Mouse (Mus musculus) T-helper 2 cell (primary cell): ENCODE data around the gene Sptlc2.

ENCODE experiments used
- in situ Hi-C: fragments of 300-600 bp; cut with MboI, MseI; formaldehyde crosslinking; loops from one replicate; pipeline ENCODE4 v1.15.1; 2025; ENCODE audit warnings: high pct_unique_total_duplicates

Gene Sptlc2

DNA sequence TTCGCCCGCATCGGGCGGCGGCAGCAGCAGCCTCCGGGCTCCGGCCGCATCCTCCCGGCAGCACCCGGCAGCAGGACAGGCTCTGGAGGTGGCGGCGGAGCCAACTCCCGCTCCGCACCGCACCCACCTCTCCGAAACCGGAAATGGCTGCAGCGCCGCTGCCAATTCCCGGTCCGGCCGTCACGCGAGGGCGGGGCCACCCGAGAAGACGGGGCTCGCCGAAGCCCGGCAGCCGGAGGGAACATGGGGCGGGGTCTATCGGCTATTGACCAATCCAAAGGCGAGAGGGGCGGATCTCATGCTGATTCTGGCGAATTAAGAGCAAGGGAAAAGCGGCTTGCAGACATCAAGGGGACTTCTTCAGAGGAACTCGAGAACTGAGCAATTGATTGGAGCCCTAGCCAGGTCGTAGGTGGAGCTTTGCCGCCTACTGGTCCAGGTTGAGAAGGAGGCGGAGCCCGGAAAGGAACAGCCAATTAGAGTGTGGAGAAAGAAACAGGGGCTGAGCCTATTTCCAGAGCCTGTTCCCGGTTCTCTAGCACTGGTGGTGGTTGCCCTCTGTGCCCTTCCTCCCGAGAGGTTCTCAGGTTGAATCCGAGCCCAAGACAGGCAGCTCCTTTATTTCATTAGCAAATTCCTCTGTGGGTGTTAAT lies at the start of gene Sptlc2:
TSS of gene Sptlc2 (minus strand) at position 234 of the 653 bp plus-strand sequence.
- in situ Hi-C loops, result no loop called here

DNA sequence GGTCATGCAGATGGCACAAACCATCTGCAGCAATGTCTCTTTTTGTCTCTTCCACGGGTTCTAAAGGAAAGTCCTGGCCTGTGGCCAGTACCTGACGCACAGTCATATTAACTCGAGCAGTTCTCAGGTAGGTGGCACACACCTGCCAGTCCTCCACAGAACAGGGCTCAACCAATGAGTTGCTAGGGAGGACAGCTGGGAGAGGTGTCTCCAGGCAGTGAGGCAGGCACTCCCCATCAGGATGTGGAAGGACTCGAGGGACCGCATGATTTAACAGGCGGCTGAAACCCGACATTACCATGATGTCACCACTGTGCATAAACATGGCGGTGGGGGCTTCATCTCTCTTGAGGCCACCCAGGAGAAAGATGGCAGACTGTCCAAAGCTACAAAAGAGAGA lies 40.7 kb upstream of the Sptlc2 start:
- in situ Hi-C loops, result no loop called here

DNA sequence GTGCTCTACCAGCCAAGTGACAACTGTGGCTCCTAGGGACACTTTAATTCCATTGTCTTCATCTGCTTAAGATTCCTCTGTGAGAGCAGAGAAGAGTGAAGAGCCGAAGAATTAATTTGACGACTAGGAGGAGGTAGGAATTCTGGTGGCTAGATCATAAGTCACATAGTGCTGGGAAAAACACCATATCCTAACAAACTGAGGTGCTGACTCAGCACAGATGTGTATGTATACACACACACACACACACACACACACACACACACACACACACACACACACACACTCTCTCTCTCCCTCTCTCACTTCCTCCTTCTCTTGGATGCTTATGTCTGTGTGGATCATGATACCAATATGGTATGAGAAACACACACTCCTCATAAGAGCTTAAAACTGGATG lies 40.1 kb upstream of the Sptlc2 start:
- in situ Hi-C loops, result no loop called here

DNA sequence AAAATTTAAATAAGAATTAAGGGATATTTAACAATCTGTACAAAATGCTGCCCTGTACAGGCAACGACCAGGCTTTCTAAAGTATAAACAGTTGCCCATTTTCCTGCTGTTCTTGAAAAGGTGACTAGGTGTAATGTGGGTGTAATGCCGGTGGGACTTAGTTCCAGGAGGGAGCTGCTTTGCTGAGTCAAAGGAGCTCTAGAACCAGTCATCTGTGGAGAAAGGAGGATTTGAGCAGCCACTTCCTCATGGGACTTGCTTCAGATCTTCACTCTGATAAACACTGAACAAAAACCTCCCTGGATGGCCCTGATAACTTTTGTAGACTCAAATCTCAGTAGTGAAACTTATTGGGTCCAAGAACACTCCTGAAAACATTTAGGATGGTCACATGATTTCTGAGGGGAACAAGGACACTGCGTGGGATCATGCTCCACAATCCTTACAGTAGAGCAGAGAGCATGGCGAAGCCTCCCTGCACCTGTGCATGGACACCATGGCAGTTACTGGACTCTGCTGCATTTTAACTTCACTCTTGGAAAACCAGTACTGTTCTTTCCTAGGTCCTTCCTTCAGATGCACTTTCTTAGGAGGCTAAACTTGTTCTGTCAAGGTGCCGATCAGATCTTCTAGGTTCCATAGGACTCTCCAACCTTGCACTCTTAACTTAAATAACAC lies 38.3 kb upstream of the Sptlc2 start:
- in situ Hi-C loops, result no loop called here

DNA sequence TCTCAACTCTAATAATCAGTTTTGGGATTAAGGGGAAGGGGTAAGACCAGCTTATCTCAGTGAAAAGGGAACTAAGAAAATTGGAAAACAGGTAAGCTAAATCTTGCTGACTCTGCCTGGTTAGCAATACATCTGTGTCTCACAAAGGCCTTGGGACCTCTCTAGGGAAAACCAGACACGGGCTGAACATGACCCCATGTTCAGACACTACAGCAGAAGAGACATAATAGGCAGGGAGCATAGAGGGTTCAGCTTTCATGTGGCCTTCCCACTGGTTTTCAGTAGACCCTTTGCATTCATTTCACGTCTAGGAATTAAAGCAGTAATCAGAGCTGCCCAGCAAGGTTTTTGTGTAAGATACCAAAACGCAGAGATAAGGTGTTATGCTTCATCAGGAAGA lies 36.4 kb upstream of the Sptlc2 start:
- in situ Hi-C loops, result no loop called here

DNA sequence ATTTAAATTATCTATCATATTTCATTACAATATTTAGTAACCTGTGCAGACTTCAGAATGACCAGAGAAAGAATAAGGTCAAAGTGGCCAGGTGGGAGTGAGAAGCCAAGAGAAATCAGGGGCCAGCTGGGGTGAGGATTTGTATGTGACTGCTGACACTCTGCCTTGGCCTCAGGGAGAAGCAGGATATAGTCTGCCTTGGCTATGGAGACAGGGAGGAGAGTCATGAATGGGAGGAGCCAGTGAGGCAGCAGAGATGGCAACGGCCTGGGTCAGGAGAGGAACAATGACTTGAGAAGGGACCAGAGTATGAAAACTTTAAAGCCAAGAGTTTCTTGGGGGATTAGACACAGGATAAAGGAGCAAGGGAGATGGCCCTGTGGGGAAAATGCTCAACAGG lies 35.5 kb upstream of the Sptlc2 start:
- in situ Hi-C loops, result no loop called here

- in situ Hi-C loops, result no loop called here
These were observed 33.8 kb upstream of the Sptlc2 start for GRCm38 (mm10) chr12:87421708-87422507.

DNA sequence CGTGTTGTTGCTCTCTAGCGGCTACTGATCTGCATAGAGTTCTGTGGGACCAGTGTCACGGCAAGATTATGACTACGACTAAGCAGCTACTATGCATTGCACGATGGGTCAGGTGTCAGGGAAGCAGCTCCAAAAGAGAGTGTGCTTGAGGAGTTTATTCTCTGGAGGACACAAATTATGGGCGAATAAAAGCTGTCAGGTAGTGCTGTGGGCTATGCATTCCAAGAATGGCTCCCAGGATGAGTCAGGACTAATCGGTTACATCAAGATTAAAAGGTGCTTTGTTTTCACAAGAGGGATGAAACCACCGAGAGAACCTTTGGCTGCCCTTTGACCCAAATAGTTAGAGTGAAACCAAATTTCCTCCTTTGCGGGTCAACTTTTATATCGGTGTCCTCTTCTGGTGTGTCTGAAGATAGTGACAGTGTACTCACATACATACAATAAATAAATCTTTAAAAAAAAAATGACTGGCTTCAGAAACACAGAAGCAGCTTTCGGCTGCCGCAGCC lies 31.9 kb upstream of the Sptlc2 start:
- in situ Hi-C loops, result no loop called here

- in situ Hi-C loops, result no loop called here
These were observed 30.8 kb upstream of the Sptlc2 start for GRCm38 (mm10) chr12:87418921-87419320.

DNA sequence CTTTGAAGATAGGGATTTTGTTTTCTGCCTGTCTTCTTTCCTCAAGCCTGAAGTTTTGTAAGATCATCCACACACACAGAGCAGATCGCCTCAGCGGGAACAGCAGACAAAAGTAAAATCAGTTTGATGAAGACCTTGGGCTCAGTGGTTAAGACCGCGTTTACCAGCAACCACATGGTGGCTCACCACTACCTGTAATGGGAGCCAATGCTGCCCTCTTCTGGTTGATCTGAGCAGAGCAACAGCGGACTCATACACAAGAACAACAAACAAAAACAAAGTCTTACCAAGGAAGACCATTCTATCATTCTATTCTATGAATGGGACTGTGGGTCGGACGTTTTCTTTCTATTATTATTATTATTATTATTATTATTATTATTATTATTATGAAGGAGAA lies 28.5 kb upstream of the Sptlc2 start:
- in situ Hi-C loops, result no loop called here

DNA sequence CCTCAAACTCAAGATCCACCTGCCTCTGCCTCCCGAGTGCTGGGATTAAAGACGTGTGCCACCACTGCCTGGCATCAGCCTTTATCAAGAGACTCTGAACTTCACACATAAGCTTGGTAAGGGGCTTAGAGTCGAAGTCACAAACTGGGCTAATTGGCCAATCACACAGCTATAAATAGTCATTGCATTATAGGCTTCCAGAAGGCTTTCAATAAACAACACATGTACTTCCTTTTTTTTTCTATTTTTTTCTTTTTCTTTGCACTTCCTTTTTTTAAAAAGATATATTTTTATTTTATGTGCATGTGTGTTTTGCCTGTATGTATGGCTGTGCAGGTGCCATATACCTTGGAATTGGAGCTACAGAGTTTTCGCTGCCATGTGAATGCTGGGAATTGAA lies 27.2 kb upstream of the Sptlc2 start:
- in situ Hi-C loops, result no loop called here

GRCm38 (mm10) chr12:87413179-87413790 lies 25.1 kb upstream of the Sptlc2 start:
- in situ Hi-C loops, result loop anchor here (5.0 kb wide), 1 partner anchor 106 kb away; no protein-coding TSS in a partner anchor

DNA sequence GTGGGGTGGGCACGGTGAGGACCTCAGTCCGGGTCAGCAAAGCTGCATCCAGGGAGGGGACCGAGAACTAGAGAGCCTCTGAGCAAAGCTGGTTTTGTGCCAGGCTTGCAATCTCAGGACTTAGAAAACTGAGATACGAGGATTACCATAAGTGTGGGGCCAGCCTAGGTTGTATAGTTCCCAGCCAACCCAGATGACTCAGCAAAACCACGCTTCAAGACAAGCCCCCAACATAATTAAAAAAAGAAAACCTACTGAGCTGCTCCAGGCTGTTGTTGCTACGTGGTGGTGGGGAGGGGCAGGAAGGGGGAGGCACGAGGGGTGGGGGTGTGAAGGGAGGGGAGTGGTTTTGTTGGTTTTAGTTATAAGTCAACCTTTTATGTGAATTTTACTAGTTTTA lies 22.8 kb upstream of the Sptlc2 start:
- in situ Hi-C loops, result loop anchor here (5.0 kb wide), 1 partner anchor 104 kb away; no protein-coding TSS in a partner anchor

DNA sequence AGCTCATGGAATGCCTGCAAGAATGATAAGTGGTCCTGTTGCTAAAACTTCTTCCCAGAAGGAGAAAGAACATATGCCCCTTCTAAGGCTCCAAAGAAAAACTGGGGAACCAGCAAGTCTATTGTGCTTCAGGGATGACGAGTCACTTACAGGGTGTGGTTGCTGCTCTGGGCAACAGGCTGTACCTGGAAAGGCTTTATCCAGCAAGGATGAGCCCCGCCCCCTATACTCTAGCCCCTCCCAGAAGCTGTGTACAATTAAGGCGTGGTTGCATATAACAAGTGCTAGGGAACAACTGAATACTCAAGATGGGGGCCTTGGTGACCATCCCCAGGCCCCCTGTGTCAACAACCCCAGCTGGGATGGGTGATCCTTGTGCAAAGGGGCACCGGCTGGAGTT lies 21.0 kb upstream of the Sptlc2 start:
- in situ Hi-C loops, result no loop called here

DNA sequence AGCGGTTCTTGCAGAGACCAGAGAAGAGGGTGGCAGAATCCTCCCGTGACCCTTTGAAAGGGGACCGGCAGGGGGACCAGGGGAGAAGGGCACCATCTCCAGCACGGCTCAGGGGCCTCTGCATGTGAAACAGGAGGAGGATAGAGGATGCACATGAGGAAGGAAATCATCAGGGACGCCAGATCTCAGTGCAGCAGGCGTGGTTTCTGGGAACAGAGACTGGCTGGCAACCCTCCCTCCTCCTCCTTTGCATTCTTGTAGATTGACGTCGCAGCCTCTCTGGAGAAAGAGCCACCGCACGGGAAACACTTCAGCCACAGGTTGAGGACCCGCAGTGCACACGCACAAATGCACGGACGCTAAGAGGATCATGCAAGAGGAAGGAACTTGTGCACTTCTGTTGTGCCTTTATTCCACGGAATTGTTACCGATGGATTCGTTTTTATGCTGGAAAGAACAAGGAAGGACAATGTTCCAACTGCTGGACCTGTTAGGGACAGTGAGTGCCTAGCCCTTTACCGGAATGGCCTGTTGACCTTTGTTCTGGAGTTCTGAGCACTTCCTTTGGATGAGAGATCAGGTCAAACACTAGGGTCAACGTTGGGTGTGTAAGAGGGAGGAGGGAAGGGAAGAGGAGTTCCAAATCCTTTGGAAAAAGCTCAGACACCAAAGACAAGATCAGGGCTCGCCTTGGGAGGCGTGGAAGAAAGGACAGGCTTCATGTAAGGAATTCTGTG lies 19.9 kb upstream of the Sptlc2 start:
- in situ Hi-C loops, result no loop called here

- in situ Hi-C loops, result no loop called here
These were observed 17.6 kb upstream of the Sptlc2 start for GRCm38 (mm10) chr12:87405721-87406120.

- in situ Hi-C loops, result no loop called here
These were observed 17.0 kb upstream of the Sptlc2 start for GRCm38 (mm10) chr12:87405165-87405564.

DNA sequence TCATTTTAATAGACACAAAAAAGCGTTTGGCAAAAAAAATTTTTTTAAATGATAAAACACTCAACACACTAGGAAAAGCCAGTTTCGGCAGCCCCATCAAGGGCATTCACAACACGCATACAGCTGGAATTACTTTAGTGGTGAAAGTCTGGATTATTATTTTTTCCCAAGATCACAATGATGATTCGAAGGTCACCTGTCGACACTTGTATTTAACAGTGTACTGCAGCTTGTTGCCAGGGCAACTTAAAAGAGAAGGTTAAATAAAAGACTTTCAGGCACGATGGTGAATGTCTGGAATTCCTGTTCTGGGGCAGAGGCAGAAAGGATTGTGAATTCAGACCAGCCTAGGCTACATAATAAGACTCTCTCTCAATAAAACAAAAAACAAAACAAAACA lies 13.7 kb upstream of the Sptlc2 start:
- in situ Hi-C loops, result no loop called here

- in situ Hi-C loops, result no loop called here
These were observed 11.1 kb upstream of the Sptlc2 start for GRCm38 (mm10) chr12:87399119-87399819.

GRCm38 (mm10) chr12:87397811-87398417 lies 9.8 kb upstream of the Sptlc2 start:
- in situ Hi-C loops, result no loop called here
